Mouse (Mus musculus) cortical plate, adult 2 months (tissue): ENCODE measurements around the gene Hist1h4h.

ENCODE experiments used
- CTCF ChIP-seq: fragments of 200-500 bp; IDR thresholded peaks from 2 replicates; pipeline ENCODE4 v1.5.1; 2011; ENCODE audit warnings: mild to moderate bottlenecking, control low read depth, low read length; ENCODE audit not compliant: insufficient read depth; ENCODE audit errors: extremely low read depth
- POLR2A ChIP-seq: fragments of 200-500 bp; IDR thresholded peaks from 2 replicates; pipeline ENCODE4 v1.6.1; 2011; ENCODE audit warnings: mild to moderate bottlenecking, low read length, control low read depth; ENCODE audit not compliant: insufficient read depth; ENCODE audit errors: extremely low read depth

DNA sequence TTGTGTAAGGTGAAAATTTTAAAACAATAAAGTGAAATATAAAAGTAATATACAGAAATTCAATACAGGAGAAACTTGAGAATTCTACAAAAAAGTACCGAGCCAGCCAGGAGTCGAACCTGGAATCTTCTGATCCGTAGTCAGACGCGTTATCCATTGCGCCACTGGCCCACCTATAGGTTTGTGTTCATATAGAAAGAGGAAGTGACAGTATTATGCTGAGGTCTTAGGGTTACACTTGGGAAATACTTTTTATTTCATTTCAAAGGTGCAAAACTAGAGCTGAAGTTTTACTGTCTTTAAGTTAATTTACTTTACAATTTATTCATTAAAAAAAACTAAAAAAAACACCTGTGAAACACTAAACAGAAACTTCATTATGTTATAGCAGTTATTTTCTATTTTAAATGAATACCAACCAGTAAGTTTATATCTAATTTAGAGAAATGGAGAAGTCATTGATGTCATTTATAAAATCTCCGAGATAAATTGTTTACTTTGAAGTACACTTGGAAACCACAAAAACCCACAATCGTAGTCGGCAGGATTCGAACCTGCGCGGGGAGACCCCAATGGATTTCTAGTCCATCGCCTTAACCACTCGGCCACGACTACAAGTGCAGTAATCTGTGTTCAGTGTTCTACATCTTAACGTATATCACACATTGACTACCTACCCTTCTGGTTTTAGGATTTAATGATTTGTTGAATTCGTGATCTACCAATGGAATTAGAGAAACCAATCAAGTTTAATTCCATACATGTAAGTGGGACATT, 30.2 kb upstream of the Hist1h4h start:
- TF ChIP-seq CTCF: no peak
- TF ChIP-seq POLR2A: no peak
